Mouse (Mus musculus): ENCODE results near the gene Rtn4rl2.

Gene Rtn4rl2

DNA sequence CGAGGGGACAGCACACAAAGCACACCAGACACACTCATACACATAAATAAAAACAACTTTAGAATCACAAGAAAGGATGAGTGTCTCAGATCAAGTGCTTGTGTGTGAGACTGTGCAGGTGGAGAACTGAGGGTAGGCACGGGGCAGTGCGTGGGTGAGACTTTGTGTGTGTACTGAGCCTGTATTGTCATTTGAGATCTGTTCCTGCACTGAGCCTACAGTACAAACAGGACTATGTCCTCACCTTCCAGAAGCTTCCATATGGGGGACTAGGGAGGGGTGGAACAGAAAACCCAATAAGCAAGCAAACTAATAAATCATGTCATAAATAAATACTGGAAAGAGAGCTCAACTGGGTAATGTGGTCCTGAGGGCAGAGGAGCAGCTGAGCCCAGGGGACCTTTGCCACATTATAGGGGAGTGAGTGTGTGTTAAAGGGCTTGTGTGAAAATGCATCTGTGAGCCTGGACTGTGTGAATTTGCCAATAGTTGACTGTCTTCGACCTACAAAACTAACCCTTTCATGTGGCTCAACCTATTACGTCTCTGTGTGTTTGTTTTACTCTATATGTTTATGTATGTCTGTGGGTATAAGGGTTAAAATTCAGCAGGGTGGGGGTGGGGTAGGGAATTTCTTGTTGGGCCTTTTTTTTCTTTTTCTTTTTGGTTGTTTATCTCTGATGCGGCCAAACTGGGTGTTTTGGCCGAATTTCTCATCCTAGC, 35.9 kb downstream of the Rtn4rl2 start:
- peak in 1 of 2 experiments; percentile 38 for DNase-seq (ENCODE audit: inconsistent age in 2 of 2, low spot score in 1 of 2)

DNA sequence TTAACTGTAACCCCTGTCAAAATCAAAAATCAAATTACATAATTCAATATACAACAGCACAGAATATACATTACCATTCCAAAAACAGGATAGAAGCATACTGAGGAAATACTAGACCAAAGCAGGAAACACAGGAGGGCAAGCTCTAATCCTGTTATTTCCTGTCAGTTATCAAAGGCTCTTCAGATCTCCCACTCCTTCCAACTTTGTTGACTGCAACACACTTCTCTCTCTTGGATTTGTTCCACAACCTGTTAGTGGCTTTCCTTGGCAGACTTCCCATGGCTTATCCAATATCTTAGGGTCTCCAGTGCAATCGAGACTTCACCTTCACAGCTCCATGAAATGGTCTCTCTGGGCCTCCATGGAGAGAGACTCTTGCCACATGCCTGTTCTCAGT, 41.3 kb downstream of the Rtn4rl2 start:
- DNase-seq (ENCODE audit: inconsistent age in 2 of 2, low spot score in 1 of 2), result no peak

GRCm38 (mm10) chr2:84843654-84844053, 42.9 kb downstream of the Rtn4rl2 start:
- no peak for DNase-seq (ENCODE audit: inconsistent age in 2 of 2, low spot score in 1 of 2)

DNA sequence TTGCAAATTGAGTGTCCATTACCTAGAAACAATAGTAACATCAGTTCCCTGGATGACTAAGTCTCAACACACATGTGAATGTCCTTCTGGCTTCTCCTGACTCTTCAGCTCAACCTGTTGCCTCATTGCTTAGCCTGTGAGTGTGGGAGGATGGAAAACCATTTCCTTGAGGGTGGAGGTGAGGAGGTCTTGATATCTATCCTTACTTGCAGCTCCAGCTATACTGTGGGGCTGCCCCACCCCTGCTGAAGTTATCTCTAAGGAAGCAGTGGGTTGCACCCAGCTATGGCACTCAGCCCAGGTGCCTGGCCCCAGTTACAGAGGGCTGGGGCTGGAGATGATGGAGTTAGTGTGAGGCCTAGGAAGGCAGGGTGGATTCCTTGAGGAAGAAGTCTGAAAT, 44.6 kb downstream of the Rtn4rl2 start:
- no peak for DNase-seq (ENCODE audit: inconsistent age in 2 of 2, low spot score in 1 of 2)

DNA sequence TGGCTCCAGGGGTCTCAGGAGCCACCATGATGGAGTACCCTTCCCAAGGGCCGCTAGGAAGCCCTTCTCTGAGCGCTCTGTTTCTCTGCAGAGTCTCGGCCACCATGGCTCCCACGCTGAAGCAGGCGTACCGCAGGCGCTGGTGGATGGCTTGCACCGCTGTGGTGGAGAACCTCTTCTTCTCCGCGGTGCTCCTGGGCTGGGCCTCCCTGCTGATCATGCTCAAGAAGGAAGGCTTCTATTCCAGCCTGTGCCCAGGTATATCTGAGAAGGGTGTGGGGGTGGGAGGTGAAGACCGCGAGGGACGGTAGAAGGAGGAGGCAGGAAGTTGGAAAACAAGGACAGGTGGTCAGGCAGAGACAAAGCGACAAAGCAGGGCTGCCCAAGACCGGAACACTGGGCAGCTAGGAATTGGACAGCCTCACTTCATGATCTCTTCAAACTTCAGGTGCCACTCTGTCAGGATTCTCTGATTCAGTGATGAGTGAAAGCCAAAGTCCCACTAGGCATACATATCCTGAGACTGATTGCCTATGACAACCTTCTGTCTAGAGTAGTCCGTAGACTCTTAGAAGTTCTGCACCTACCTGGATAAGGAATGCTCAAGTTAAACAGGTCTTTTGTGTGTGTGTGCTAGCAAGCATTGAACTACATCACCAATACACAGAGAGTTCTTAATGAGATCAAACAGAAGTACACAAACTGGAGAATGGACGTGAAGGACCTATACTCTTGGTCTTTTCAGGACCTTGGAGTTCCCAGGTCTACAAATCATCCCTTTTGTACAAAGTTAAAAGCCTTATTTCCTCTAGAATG, 45.6 kb downstream of the Rtn4rl2 start:
- no peak for DNase-seq (ENCODE audit: inconsistent age in 2 of 2, low spot score in 1 of 2)

DNA sequence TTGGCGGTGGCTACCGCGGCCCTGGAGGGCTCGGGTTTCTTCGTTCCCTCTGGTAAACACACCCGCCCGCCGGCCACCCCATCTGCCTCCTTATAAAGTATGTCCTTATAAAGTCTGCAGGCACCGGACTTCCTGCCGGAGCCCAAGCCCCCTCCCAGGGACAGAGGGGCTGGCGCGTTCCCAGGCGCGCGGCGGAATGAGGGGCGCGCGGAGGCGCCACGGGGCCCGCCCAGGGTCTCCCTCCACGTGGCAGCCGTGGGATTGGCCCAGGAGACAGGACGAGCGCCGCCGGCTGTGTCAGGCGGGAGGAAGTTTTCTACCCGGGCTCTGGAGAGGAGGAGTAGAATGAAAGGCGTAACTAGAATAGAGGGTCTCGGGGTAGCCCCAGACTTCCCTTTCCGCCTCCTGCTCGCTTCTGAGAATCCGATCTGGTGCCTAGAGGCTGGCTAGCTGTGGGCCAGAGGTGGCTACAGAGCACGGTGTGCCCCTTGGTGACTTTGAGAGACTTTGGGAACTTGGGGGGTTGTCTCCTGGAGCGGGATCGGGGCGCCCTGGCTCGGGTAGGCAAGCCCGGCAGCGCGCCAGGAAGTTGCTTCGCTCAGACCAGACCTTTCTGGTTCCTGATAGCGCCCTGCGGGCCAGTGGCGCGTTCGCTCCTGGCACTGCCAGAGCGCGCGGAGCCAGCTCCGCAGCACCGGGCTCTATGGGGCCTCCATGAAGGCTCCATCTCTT, 46.3 kb downstream of the Rtn4rl2 start:
- peak; percentile 36 to 73 for DNase-seq (ENCODE audit: inconsistent age in 2 of 2, low spot score in 1 of 2)

- DNase-seq (ENCODE audit: inconsistent age in 2 of 2, low spot score in 1 of 2), result peak in 1 of 2 experiments; percentile 44
Measured at GRCm38 (mm10) chr2:84838993-84839980, 47.2 kb downstream of the Rtn4rl2 start.

GRCm38 (mm10) chr2:84838593-84838949, 47.9 kb downstream of the Rtn4rl2 start, which contains the start of gene Slc43a1:
Gene Slc43a1, plus strand, starts transcription at chr2:84838850.
- no peak for DNase-seq (ENCODE audit: inconsistent age in 2 of 2, low spot score in 1 of 2)

- DNase-seq (ENCODE audit: inconsistent age in 2 of 2, low spot score in 1 of 2), result no peak
Measured at GRCm38 (mm10) chr2:84837817-84838592, 48.5 kb downstream of the Rtn4rl2 start.

DNA sequence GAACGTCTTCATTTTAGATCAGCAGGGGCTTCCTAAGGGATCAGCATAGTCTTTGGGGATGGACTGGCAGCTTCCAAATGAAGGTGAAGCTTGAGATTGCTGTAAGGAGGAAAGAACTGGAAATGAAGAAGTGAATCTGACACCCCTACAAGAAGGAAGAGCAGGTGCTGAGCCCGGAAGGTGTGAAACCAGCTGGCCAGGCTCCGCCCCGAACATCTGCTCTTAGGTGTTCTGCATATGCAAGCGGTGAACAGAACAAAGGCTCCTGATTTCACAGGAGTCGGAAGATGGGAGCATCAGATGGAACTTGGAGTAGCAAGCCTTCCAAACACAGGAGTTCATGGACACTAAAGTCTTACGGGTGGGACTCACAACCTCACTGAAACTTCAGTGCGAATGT, 49.4 kb downstream of the Rtn4rl2 start:
- no peak for DNase-seq (ENCODE audit: inconsistent age in 2 of 2, low spot score in 1 of 2)

DNA sequence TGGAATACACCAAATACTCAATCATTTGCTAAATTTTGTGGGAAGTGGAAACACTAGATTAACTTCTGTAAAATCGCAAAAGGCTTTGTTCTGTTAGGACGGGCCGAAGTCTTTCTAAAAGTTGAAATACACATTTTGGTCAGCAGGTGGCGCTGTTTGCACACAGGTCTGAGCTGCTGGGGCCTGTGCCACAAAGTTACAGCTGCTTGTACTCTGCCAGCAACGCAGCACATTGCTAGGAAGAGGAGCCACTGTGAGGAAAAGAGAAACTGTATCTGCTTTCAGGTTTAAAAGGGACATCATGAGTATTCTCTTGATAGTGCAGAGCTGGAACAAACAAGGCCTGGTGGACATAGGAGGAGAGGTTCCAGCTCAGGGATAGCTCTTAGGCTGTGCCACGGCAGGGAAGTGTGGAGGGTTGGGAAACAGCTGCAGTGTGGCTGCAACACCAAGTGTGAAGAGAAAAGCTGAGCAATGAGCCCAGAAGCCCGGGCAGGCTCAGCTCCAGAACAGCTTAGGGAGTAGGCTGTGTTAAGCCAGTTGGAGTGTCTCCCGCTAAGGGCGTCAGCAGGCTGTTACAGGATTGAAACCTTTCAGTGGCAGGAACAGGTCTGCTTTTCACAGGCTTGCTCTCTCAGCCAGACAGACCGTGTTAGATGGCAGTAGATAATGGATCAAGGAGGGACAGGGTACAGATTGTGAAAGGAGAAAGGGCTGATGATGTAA, 54.7 kb downstream of the Rtn4rl2 start:
- peak; percentile 79 to 96 for DNase-seq (ENCODE audit: inconsistent age in 2 of 2, low spot score in 1 of 2)

DNA sequence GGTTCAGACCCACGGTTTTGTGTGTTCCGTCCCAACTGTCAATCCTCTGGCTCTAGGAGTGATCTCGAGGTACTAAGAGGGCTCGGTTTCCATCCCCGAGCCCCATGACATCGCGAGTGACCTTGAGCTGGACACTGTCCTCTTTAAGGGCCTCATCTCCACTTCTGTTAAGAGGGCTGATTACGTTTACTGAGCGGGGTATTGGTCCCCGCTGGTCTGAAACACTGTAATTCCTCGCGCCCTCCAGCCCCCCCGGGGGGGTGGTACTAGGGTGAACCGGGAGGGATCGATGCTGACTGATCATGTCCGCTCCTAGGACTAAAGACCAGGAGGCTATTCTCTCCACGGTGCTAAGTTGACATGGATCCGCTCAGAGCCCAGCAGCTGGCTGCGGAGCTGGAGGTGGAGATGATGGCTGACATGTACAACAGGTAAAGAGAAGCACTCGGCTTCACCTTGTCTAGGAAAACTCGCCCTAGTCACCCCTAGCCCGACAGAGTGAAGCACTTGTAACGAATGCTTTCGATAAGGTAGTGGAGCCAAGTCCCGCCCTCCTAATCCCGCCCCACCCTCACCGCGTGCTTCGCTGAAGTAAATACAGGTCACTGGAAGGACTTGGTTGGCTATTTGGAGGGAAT, 59.1 kb downstream of the Rtn4rl2 start:
- DNase-seq (ENCODE audit: inconsistent age in 2 of 2, low spot score in 1 of 2), result peak; percentile 37 to 72

GRCm38 (mm10) chr2:84826488-84827282, 59.8 kb downstream of the Rtn4rl2 start, which contains the start of gene Timm10:
Gene Timm10, plus strand, starts transcription at chr2:84826997.
- peak; percentile 90 to 96 for DNase-seq (ENCODE audit: inconsistent age in 2 of 2, low spot score in 1 of 2)

DNA sequence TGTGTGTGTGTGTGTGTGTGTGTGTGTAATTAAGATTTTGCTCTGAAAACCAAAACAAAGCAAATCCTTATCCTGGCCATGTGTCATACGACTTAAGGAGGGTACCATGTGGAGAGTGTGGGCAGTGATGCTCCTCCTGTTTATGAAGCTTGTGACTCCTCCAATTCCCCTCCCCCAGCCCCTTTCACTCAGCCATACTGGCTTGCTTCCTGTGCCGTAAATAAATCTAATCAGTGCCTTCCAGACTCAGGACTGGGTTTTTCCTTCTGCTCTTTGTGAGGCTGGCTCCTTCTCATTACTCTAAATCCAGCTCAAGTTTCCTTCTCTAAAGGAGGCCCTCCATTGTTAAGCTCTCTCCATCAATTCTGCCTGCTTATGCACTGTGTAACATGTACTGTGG, 63.3 kb downstream of the Rtn4rl2 start:
- no peak for DNase-seq (ENCODE audit: inconsistent age in 2 of 2, low spot score in 1 of 2)

DNA sequence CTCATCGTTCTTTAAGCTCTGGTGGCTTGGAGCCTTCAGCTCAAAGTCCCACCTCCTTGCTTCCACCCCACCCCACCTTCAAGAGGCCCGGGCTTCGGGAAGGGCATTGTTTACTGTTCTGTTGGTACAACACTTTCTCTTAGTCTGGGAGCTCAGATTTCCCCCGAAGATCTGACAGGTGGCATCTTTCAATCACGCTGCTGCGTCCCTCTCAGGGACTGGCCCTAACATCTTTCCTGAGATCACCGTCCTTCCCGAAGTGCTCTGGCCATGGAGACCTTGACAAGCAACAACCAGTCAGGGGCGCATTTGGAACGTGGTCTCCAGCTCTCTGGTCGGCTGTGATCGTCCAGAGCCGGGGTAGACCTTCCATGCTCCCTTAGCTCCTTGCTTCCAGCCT, 64.0 kb downstream of the Rtn4rl2 start, which contains the start of gene Smtnl1:
TSS of gene Smtnl1 (minus strand) at position 101 of the 400 bp plus-strand sequence.
- DNase-seq (ENCODE audit: inconsistent age in 2 of 2, low spot score in 1 of 2), result no peak
